Mouse (Mus musculus) heart, embryonic 16.5 days (tissue): ENCODE measurements around the gene Bmper. TPM values are rescaled to one million over a fixed set of nuclear protein-coding genes. Genes with fewer than 3 reads are reported as not detected.

Experiments used
- ATAC-seq: fragments of 200-750 bp; cut with Nextera tagmentation; replicated peaks from 2 replicates; pipeline ENCODE4 v1.8.0; 2017; ENCODE audit warnings: moderate number of reproducible peaks; ENCODE audit not compliant: insufficient read depth, low FRiP score; ENCODE audit errors: extremely low read depth
- H3K27ac ChIP-seq: fragments of 300-500 bp; sonication (generic); 2 replicates; pipeline ENCODE4 v1.5.1; 2014; ENCODE audit warnings: mild to moderate bottlenecking, low read length, control low read depth, moderate library complexity
- H3K27me3 ChIP-seq: fragments of 300-500 bp; sonication (generic); 2 replicates; pipeline ENCODE4 v1.6.1; 2014; ENCODE audit warnings: low read length, mixed read lengths; ENCODE audit not compliant: control insufficient read depth, insufficient read depth
- H3K36me3 ChIP-seq: fragments of 300-500 bp; sonication (generic); 2 replicates; pipeline ENCODE4 v1.6.1; 2014; ENCODE audit not compliant: control insufficient read depth, insufficient read depth
- H3K4me1 ChIP-seq: fragments of 300-500 bp; sonication (generic); 2 replicates; pipeline ENCODE4 v1.6.1; 2014; ENCODE audit warnings: low read length, mixed read lengths; ENCODE audit not compliant: control insufficient read depth, insufficient read depth
- H3K4me2 ChIP-seq: fragments of 300-500 bp; sonication (generic); 2 replicates; pipeline ENCODE4 v1.6.1; 2014; ENCODE audit warnings: low read depth, mild to moderate bottlenecking, control low read depth, low read length
- H3K4me3 ChIP-seq: fragments of 300-500 bp; sonication (generic); 2 replicates; pipeline ENCODE4 v1.5.1; 2014; ENCODE audit warnings: mild to moderate bottlenecking, control low read depth, low read length
- H3K9ac ChIP-seq: fragments of 300-500 bp; sonication (generic); 2 replicates; pipeline ENCODE4 v1.6.1; 2014; ENCODE audit warnings: low read length, control low read depth
- H3K9me3 ChIP-seq: fragments of 300-500 bp; sonication (generic); replicated peaks from 2 replicates; pipeline ENCODE4 v1.6.1; 2016; ENCODE audit warnings: low read length; ENCODE audit not compliant: control insufficient read depth
- WGBS: fragments of 180-500 bp; shearing (Covaris S2); extraction: QIAGEN DNeasy Blood & Tissue Kit; methylation state at CpG from one replicate; pipeline ENCODE4 v1.1.7; 2014; 5-methylcytosine and 5-hydroxymethylcytosine counted together
- polyA plus RNA-seq: library from polyadenylated mRNA; unstranded; fragments of >200 nt; fragmentation: Nextera tagmentation; extraction: Ambion mirVana; gene quantifications from 2 replicates; pipeline ENCODE4 v1.2.1, GENCODE M21; 2015

The Bmper gene
- polyA plus RNA-seq, 1 experiment from 2014 or later, result 6.0 TPM

DNA sequence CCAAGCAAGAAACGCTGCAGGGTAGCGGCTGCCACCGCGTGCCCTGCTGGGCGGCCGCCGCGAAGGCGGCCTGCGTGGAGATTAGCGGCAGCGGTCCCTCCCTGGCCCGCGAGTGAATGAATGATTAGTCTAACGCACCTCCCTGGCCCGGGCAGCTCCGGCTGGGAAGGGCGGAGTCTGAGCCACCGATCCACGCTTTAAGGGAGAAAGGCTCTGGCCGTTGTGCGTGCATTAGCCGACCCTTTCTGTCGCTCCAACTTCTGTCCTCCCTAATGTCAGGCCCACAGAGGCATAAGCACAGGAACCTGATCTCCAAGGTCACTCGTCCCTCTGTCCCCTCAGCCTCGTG lies 410 bp upstream of the Bmper start:
- Histone ChIP-seq H3K4me2 (peak overlapping the region; percentile 97), H3K4me1 (0 out of 2 replicates have a peak, but pooled peaks cover 4% of the 10 kb centered on the region), H3K36me3 (no peaks in the 10 kb centered on the region), H3K4me3 (peak overlapping the region; percentile 70), H3K9ac (peak overlapping the region; percentile 78), H3K27me3 (peaks cover 17% of the 10 kb centered on the region), H3K27ac (peak overlapping the region; percentile 54), H3K9me3 (no peaks in the 10 kb centered on the region)
- peak; percentile 53 for ATAC-seq
- under 1% methylated on average over 26 of the region's 26 CpGs for WGBS

DNA sequence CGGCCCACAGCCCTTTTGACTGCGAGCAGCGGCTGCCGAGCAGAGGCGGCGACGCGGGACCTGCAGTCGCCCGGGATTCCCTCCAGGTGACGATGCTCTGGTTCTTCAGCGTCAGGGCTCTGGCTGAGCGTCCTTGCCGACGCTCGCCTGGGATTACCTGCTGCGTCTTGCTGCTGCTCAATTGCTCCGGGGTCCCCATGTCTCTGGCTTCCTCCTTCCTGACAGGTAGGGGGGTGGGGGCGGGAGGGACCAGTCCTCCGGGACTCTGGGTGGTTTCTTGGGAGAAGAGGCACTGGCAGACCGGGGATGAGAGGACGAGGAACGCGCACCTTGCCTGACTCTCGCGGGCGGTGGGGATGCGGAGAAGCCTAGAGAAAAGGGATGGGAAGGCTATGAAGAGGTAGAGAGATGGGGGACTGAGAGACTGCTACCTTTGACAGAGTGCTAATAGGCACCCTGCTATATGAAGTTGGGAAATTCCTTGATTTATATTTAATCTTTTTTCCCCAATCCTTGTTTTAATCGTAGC lies 737 bp downstream of the Bmper start:
- Histone ChIP-seq H3K4me1 (0 out of 2 replicates have a peak, but pooled peaks cover 4% of the 10 kb centered on the region), H3K27me3 (peaks cover 17% of the 10 kb centered on the region), H3K4me3 (peak overlapping the region; percentile 70), H3K4me2 (peak overlapping the region; percentile 97), H3K36me3 (no peaks in the 10 kb centered on the region), H3K27ac (peak overlapping the region; percentile 54; the same call in 1 of the 2 replicates), H3K9me3 (no peaks in the 10 kb centered on the region), H3K9ac (peak overlapping the region; percentile 78)
- 2% methylated on average over 29 of the region's 29 CpGs for WGBS
- no peak for ATAC-seq

DNA sequence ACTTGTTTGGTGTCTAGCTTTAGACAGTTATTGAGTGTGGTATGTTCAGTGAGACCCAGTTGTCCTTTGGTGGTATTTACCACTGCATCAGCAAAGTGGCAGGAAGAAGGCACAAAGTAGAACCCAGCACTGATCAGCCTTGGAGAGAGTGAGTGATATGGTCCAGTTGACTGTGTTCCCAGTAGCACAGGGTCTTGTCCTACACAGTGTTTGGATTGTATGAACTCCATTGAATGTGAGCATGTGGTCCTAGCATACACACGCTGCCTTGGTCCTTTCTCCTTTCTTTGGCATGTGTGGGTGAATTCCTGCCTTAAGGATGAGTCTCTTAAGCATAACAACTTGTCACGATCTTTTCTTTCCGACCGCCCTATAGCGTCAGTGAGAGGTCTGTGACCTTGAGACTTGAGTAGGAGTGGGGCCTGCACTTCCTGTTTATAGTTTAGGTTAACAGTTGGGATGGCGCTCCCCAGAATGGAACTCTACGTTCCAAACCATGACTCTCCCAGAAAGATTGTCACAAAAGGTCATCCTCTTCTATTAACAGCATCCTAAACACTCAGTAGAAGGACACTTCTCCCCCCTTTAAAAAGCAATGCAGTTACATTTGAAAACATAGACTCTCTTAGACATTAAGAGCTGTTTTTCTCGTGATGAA lies 10.7 kb downstream of the Bmper start:
- no peak overlapping the region for H3K9ac ChIP-seq
- H3K9me3 ChIP-seq, result no peaks in the 10 kb centered on the region
- no peak for ATAC-seq
- no peak overlapping the region for H3K27ac ChIP-seq
- H3K4me2 ChIP-seq, result no peak overlapping the region
- H3K27me3 ChIP-seq, result no peaks in the 10 kb centered on the region
- 61% methylated on average over 8 of the region's 8 CpGs for WGBS
- H3K36me3 ChIP-seq, result no peaks in the 10 kb centered on the region
- no peaks in the 10 kb centered on the region for H3K4me1 ChIP-seq
- H3K4me3 ChIP-seq, result no peak overlapping the region

DNA sequence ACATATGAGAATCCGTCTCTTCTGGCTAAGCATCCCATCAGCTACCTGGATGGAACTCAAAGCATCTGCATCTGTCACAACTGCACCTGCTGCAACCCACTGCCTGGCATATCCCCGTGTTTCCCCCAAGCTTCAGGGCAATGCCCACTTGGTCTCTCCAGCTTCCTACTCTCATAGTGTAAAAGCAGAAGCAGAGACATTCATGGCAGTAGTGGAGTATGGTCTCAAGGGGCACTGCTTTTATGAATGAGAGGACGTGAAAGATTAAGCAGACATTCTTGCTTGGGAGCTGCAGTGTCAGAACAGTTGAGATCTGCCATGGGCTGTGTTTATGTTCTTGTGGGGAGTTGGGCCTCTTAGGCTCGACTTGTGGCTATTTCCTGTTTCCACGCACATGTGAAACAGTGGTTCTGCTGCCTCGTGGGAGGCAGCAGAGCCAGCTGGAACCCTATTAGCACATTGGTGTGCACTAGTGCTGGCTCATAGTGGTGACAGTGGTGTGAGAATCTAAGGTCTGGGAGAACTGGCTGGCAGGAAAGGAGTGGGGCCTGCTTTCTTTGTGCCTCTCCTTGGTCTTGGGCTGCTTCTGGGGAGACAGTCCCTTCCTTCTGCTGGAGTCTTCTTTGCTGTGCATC lies 12.6 kb downstream of the Bmper start:
- Histone ChIP-seq H3K4me3 (no peak overlapping the region), H3K27ac (no peak overlapping the region)
- 53% methylated on average over 6 of the region's 6 CpGs for WGBS

DNA sequence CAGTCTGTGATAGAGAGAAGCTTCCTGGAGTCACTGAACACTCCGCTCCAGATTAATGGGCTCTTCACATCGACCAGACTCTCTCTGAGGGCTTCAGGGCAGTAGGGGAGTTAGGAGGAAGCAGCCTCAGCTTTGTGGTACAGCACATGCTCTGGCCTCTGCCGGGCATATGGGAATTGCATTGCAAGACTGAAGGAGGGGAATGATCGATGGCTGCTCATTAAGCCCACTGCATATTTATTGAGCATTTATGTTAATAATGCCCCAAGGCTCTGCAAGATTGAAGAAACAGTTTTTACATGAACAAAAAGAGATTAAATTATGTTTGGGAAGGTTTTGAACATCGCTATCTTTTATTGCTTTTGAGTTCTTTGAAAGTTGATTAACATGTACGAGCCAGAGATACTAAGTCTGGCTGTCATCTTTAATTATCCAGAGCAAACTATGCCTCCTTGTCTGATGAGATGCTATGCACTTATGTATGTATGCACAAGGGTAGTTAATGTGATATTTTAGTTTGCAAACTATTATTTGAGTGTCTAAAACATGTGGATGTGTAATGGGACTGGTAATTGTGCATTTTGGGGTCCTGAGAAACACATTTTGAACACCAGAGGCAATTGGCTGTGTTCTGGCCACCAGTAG lies 13.9 kb downstream of the Bmper start:
- Histone ChIP-seq H3K9ac (no peak overlapping the region), H3K27ac (no peak overlapping the region), H3K4me3 (no peak overlapping the region), H3K4me1 (peaks cover 6% of the 10 kb centered on the region), H3K36me3 (no peaks in the 10 kb centered on the region), H3K9me3 (no peaks in the 10 kb centered on the region), H3K4me2 (no peak overlapping the region), H3K27me3 (no peaks in the 10 kb centered on the region)
- WGBS, result 70% methylated on average over 6 of the region's 6 CpGs
- no peak for ATAC-seq

More for the DNA sequence above, 12.6 kb downstream of the Bmper start:
- H3K4me2 ChIP-seq, result no peak overlapping the region
- no peaks in the 10 kb centered on the region for H3K27me3 ChIP-seq
- H3K9me3 ChIP-seq, result no peaks in the 10 kb centered on the region
- no peak for ATAC-seq
- no peaks in the 10 kb centered on the region for H3K36me3 ChIP-seq
- no peak overlapping the region for H3K9ac ChIP-seq
- H3K4me1 ChIP-seq, result peaks cover 6% of the 10 kb centered on the region

DNA sequence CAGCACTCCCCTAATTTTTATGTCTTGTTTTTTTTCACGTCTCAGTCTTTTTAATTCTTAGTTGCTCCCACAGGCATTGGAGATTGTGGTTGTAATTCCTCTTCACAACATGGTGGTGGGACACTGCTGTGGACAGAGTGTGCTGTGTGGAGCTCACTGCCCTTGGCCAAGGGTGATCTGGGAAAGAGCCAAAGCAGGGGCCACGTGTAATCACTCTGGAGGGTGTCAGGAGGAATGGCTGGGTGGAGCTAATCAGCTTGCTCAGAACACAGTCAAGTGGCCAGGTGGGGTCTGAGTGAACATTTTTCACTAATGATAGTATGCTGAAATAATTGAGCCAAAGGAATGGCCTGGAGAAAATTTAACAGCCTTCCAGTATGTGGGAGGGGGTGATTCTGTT lies 16.1 kb downstream of the Bmper start:
- Histone ChIP-seq H3K27ac (no peak overlapping the region), H3K27me3 (no peaks in the 10 kb centered on the region), H3K9me3 (no peaks in the 10 kb centered on the region), H3K9ac (no peak overlapping the region), H3K4me2 (no peak overlapping the region), H3K4me1 (peaks cover 6% of the 10 kb centered on the region), H3K4me3 (no peak overlapping the region), H3K36me3 (no peaks in the 10 kb centered on the region)
- WGBS, result 43% methylated on average over 2 of the region's 2 CpGs
- ATAC-seq, result peak; percentile 81

DNA sequence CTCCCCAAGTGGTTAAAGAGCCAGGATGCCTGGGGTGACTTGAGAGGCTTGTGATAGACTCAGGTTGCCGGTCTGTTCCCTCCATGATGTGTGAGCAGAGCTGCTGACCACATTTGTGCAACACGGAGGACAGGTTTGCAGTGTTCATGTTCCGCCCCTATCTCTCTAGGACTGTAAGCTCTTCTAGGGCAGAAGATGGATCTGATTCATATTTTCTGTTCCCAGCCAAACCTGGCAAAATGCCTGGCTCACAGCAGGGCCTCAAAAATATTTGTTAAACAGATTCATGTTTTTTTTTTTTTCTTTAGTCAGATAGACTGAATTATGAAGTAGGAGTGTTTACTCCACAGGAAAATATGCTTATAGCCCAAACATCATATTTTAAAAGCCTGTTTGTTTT lies 20.0 kb downstream of the Bmper start:
- Histone ChIP-seq H3K27me3 (no peaks in the 10 kb centered on the region), H3K27ac (no peak overlapping the region), H3K4me1 (peaks cover 6% of the 10 kb centered on the region), H3K9me3 (no peaks in the 10 kb centered on the region), H3K4me2 (no peak overlapping the region), H3K36me3 (no peaks in the 10 kb centered on the region), H3K9ac (no peak overlapping the region), H3K4me3 (no peak overlapping the region)
- ATAC-seq, result no peak
- WGBS, result 56% methylated on average over 3 of the region's 3 CpGs

DNA sequence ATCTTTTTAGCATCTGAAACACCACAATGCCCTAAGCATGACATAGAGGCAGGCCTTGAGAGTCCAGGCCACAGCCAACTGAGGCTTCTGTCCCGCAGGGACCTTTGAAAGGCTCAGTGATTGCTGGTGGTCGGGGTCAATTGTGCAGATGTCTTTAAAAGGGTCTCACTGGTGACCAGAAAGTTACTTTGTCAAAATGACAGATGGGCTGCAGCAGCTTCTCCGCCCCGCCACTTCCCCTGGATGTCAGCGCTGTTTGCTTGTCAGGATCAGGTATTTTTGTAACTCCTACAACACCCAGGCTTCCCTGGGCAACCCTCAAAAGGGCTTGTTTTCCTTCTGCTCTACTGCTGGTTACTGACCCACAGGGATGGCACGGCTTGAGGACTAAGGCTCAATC lies 21.0 kb downstream of the Bmper start:
- peaks cover 6% of the 10 kb centered on the region for H3K4me1 ChIP-seq
- no peak for ATAC-seq
- no peak overlapping the region for H3K9ac ChIP-seq
- H3K27me3 ChIP-seq, result no peaks in the 10 kb centered on the region
- no peak overlapping the region for H3K4me3 ChIP-seq
- no peaks in the 10 kb centered on the region for H3K9me3 ChIP-seq
- H3K36me3 ChIP-seq, result no peaks in the 10 kb centered on the region
- H3K27ac ChIP-seq, result no peak overlapping the region
- 59% methylated on average over 6 of the region's 6 CpGs for WGBS
- no peak overlapping the region for H3K4me2 ChIP-seq

DNA sequence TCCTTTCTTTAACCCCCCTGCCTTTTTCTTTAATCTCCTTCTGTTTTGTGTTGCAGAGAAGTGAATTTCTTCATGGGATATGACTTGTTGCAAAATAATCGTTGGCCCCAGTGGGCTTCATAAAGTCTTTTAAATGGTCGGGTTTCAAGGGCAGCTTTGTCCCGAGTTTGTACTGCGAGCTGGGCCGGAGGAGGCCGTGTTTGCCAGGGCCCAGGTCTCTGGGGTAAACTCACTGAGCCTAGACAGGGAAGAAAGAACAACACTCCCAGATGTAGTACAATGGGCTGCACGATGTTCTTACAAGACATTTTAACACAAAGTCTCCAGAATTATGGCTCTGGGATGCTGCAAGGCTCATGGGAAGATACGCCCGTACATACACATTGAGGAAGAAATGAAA lies 23.5 kb downstream of the Bmper start:
- no peak overlapping the region for H3K4me3 ChIP-seq
- no peaks in the 10 kb centered on the region for H3K9me3 ChIP-seq
- H3K9ac ChIP-seq, result no peak overlapping the region
- H3K36me3 ChIP-seq, result no peaks in the 10 kb centered on the region
- H3K27me3 ChIP-seq, result no peaks in the 10 kb centered on the region
- 82% methylated on average over 9 of the region's 9 CpGs for WGBS
- no peak for ATAC-seq
- no peak overlapping the region for H3K27ac ChIP-seq
- H3K4me1 ChIP-seq, result no peaks in the 10 kb centered on the region
- no peak overlapping the region for H3K4me2 ChIP-seq
